Mouse (Mus musculus) urinary bladder, postnatal 14 days (tissue): ENCODE results near the gene Mta2.
A peak's percentile ranks its signal among the peaks of the same experiment; 100 is the strongest.
"Not testable (repeated sequence)": the region's sequence is repeated elsewhere in the genome, so short reads cannot be mapped to it uniquely, and the experiment has no call there.

Experiments used
- DNase-seq: peaks from one replicate; pipeline ENCODE4 v3.0.0; 2021; ENCODE audit warnings: low spot score

The Mta2 gene

DNA sequence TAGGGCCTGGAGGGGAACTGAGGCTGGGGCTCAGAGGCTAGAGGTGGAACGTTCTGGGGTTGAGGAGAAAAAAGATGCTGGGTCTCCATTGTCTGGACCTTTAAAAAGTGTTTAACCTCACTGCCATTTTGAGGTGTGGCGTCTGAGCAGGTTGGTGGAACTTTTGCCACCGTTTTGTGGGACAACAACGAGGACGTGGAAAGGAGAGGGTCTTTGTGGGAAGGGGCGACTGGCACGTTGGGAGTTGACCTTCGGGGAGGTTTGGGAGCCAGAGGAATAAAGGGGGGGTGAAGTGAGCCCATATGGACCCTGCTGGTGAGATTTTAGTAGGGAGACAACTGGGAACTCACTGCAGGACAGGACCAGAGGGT lies 25.7 kb downstream of the Mta2 start:
- no peak for DNase-seq

DNA sequence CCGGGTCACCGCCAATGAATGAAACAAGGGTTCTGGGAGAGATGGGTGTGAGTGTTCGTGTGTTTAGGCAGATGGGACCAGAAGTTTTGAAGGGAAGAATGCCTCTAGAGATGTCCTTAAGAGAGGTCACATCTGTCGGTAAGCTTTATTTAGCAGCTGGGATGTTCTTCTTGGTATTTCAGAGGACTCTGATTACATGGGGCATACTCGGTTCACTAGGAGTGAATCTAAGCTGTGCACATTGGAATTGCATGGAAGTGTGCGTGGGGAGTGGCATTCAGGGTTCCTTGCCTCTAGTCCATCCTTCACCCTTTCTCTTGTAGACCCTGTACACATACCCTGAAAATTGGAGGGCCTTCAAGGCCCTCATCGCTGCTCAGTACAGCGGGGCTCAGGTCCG lies 26.2 kb downstream of the Mta2 start:
- DNase-seq = no peak

- not testable (repeated sequence) for DNase-seq
Measured at GRCm38 (mm10) chr19:8972491-8972890, 30.8 kb downstream of the Mta2 start.

- no peak for DNase-seq
Measured at GRCm38 (mm10) chr19:8974638-8975037, 33.0 kb downstream of the Mta2 start.

GRCm38 (mm10) chr19:8975491-8975890 lies 33.8 kb downstream of the Mta2 start:
- no peak for DNase-seq

DNA sequence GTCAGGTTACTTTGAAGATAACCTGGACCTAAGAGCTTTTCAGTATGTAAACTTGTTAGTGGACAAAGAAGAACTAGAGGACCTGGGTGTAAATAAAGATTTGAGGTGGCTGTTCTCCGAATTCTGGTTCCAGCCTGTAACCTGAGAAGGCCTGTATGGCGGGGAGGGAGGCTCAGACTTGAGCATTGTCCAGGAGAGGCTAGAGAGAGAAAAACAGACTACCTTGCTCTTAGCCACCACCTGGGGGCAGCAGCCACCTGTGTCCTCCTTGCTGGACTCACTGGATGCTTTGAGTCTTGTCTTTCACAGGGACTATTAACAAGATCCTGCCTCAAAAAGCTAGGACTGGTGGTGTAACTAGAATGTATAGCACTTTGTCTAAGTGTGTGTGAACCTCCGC lies 34.9 kb downstream of the Mta2 start:
- DNase-seq = peak; percentile 62

DNA sequence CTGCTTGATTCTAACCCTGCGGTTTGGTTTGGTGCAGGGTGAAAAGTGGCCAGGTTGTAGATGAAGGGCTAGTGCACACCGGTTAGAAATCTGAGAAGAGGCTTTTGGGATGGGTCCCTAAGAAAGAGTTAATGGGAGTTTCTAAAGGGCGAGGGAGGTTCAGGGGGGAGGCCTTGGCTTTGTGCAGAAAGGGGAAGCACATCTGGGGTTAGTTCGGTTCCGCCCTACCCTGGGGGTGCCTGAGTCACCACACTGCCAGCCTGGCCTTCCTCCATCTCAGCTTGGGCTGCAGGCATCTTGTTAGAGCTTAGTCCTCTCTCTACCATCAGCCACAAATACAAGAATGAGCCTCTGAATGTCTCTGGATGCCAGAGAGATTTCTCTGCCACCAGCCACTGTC lies 39.1 kb downstream of the Mta2 start:
- DNase-seq = peak; percentile 29

DNA sequence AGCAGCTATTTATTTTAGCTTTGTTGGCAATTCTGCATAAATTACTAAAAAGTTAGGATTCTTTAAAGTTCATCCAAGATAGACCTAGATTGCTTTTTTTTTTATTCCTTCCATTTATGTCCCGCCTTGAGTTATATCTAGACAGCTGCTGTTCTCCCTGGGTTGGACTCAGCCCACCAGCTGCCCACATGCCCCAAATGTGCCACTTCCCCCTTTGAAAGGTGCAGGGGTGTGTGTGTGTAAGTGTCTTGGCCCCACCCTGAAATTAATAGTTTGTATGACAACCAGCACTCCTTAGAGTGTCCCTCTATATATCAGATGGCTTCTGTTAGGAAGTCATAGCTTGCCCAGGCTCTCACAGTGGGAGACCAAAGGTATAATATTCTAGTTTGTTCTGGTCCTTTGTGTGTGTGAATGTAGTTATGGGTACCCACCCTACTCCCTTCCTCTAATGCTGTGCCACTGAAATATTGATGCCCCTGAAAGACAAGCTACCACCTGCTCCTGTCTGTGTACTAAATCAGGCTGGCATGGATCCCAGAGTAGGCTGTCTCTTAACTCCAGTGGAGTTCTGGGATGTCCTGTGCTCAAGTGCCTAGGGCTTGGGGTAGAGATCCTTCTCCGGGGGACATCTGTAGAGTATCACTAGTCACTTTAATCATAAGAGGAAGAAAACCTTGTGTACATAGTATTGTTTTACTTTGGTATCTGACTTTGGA lies 39.9 kb downstream of the Mta2 start:
- DNase-seq = peak; percentile 38

GRCm38 (mm10) chr19:8982303-8983149 lies 40.9 kb downstream of the Mta2 start:
- peak; percentile 58 for DNase-seq

DNA sequence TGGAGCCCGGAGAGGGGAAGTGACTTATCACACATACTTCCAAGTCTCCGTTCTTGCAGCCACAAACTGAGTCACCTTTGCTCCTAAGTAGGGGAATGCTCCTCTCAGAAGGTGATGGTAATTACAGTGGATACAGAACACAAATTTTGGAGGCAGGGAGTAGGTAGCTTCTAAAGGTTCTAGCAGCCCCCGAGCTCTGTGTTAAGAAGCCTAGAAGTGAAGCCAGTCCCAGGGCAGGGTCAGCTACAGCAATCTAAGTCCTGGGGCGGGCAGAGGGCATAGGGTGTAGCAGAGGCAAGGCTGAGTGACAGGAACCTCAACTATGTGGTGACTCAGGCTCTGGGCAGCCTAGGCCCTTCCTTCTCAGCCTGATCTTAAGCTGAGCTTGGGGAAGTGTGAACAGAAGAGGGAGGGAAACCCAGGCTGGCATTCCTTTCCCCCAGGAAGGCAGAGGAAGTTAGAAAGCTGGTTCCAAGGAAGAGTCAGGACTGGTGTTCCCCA lies 41.5 kb downstream of the Mta2 start:
- peak; percentile 71 for DNase-seq

- DNase-seq = peak; percentile 58
Measured at GRCm38 (mm10) chr19:8984255-8984868, 42.7 kb downstream of the Mta2 start.

DNA sequence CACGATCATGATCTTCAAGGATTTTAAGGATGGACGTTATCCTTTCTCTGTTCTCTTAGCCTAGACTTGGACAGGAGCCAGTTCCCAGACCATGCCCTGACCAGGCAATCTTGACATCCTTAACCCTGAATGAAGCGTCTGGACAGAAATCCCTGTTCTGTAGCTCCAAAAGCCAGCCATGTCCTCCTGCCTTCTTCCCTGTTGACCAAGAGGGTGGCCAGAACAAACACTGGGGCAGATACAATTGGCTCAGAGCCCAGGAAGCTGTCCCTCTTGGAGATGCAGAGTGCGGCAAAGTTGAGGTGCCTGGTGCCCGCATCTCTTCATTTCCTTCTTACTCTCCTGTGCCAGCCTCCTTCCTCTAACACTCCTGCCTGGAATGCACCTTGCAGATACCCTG lies 44.2 kb downstream of the Mta2 start:
- peak; percentile 52 for DNase-seq

GRCm38 (mm10) chr19:8987816-8988215 lies 46.1 kb downstream of the Mta2 start:
- DNase-seq = peak; percentile 38

- DNase-seq = peak; percentile 28
Measured at GRCm38 (mm10) chr19:8988346-8989065, 46.8 kb downstream of the Mta2 start.

- DNase-seq = peak; percentile 87
Measured at GRCm38 (mm10) chr19:8989066-8989566, 47.4 kb downstream of the Mta2 start, which contains the start of gene Ahnak. TSS of gene Ahnak (plus strand) at chr19:8989284.

- DNase-seq = peak; percentile 96
Measured at GRCm38 (mm10) chr19:8989567-8990431, 48.1 kb downstream of the Mta2 start.

- DNase-seq = no peak
Measured at GRCm38 (mm10) chr19:8990432-8991102, 48.9 kb downstream of the Mta2 start.

DNA sequence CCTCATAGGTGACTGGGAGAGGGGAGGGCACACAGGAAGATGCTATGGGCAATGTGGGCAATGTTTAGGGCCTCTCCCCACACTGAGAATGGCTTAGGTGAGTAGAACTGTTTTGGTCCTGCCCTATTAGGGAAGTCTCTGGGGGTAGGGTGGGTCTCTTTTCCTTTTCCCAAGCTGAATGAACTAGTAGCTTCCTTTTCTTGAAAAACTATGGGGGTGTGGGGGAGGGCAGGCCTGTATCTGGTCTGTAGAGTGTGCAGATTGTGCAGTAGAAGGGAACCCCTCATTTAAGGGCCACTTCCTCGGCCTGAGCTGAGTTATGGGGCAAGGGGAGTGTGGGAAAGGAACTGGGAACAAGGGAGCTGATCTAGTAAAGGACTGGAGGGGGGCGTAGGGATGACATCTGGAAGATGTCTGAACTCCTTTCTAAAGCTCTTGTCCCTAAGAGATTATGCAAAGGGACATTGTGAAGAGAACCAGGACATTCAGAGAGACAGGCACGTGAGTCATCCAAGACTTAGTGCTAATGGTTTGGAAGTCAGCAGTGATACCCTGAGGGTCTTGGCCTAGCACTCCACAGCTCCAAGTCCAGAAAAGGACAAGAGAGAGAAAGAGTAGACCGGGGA lies 49.7 kb downstream of the Mta2 start:
- DNase-seq = no peak

DNA sequence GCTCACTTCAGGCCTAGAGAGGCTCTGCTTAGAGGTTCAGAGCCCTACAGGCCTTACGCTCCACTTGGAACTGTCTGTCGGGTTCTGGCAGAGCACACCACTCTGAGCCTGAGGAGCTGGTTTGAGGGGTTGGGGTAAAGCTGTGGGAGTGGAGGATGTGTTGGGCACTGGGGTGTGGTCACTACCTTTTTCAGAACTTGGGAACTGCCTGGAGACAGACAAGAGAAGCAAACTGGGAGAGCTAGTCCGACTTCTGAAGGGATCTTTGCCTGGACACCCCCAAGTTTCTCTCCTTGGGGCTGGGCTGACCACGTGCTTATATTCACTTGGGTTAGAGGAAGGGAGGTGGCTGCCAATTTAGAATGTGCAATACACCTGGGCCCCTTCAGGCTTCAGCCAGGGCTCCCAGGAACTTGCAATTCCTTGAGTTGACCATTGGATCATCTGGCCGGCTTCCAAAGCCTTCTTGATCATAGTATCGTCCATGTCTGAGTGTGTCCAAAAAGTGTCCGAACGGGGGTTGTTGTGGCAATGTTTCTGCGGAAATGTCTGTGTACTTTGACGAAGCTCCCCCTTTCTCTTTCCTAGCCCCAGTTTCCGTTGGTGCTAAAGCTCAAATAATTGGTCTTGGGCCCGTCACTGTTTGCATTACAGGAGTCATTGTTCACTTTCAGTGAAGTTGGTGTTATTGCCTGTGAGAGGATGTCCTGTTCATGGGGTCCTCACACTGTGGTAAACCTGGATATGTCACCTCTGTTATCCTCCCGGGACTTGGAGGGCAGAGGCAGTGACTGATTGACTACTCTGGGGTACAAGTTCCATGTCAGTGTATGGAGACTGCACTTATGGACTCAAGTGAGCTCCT lies 50.4 kb downstream of the Mta2 start:
- peak; percentile 60 for DNase-seq
